Mouse (Mus musculus): ENCODE results near the gene Ptpru.

GRCm38 (mm10) chr4:131832759-131833407, 5.2 kb downstream of the Ptpru start:
- no peak for TF ChIP-seq POLR2A (IDR thresholded peaks at IDR 0.05; ENCODE audit: low read depth, low read length)
- no peak for TF ChIP-seq CTCF (IDR thresholded peaks at IDR 0.05; ENCODE audit: extremely low read depth, insufficient read depth, insufficient read length, insufficient replicate concordance)
